Mouse (Mus musculus) monocyte, adult 2 months (primary cell): ENCODE results near the gene Caln1.

Experiments
- DNase-seq, 2 experiments: peaks; one replicate each; pipeline ENCODE4 v3.0.0; 2022; ENCODE audit warnings: low spot score in 2 of 2, low read depth in 1 of 2

Gene Caln1

DNA sequence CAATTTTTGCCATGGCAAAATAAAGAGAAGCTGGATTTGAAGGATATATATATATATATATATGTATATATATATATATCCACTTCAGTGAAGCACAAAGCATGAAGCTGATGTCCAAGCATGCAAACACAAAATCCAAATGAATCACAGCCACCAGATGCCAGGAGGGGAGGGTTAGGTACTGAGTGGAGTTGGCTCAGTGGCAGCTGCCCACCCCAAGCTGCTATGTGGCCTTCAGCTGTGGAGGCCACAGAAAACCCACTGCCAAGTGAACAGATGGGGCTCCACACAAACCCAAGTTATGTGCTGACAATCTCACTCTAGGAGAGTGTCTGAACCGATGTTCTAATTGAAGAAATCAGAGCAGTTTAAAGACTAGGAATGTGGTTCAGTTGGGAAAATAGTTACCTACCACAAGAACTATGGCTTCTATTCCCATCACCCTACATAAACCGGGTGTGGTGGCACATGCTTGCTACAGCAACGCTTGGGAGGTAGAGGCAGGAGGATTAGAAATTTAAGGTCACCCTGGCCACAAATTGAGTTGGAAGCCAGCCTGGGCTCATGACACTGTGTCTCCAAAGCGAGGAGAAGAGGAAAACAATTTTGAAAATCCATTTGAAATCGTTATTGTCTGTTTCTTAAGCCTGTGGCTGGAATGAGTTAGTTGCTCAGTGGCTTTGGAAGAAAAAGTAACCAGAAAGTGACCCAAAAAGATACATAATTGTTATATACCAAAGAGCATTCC is 316.8 kb downstream of the Caln1 start:
- DNase-seq = no peak

DNA sequence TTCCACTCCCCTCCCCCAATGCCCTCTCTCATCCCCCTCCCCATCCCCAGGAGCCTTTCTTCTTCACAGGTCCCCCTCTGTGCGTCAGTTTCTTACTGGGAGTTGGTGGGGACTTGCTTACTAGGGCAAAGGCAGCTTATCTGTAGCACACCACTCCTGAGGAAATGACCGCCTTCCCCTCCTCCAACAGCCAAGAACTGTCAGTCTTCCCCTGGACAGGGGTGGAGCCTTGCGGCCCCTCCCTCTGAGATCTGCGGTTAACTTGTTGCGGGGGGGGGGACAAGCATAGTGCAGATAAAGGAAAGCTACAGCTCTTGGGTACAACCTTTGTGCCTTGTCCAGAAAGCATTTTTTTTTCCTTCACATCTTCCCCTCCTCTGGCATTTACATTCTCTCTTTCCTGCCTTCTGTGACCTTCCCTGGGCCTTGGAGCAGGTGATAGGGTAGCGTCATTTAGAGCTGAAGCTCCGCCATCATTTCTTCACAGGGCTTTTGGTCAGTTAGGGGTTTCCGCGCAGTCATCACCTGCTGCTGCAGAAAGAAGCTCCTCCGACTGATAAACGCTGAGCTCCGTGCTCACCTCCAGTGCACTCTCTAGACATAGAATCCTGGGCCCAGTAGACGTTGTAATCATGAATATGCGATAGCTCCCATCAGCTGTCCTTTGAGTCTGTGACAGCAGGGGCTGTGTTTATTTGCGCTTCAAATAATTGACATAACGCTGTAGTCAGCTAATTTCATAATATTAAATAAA is 319.3 kb downstream of the Caln1 start:
- DNase-seq = no peak

DNA sequence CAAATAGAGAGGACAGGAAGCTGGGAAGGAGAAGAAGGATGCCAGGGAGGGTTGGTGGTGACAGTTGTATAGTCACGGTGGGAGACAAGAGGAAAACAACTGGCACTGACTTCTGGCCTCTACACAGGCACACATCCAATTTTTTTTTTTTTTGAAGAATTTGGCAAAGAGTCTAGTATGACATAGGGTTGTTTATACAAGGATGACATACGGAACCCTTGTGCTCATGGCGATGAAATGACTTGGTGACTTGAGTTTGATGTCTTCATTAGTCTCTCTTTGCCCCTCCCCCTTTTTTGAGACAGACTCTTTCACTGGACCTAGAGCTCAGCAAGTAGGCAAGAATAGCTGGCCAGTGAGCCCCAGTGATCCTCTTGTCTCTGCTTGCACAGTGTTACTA is 322.1 kb downstream of the Caln1 start:
- no peak for DNase-seq

DNA sequence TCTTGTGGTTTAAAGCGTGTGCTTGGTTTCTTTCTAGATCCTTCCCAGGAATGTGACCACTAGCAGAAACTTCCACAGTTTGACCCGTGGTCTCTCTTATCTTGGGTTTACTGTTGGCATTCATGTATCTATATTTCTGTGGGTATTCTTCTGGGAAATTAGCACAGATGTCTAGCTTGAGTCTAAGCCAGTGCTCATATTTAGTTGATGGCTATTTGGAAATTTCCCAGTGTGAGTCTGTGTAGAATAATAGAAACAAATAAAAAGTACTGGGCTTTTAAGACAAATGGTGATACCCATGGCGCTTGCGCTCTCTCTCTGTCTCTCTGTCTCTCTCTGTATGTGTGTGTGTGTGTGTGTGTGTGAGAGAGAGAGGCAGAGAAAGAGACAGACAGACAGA is 330.2 kb downstream of the Caln1 start:
- DNase-seq = no peak

DNA sequence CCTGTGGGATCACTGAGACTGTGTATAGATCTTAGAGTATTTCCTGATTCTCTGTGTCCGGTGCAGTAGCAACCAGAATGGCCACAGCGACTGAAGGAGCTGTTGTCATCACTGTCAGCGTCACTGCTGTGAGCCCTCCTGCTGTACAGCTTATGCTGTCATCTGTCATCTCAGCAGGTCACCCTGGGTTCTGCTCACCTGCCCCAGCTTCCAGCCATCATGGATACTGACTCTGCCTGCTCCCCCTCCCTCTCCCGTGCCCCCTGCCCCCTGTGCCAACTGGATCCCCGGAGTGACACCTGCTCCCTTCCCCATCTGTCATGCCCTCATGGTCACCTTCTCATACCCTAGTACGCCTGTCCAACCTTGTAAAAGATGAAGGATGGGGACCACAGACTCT is 332.5 kb downstream of the Caln1 start:
- no peak for DNase-seq

DNA sequence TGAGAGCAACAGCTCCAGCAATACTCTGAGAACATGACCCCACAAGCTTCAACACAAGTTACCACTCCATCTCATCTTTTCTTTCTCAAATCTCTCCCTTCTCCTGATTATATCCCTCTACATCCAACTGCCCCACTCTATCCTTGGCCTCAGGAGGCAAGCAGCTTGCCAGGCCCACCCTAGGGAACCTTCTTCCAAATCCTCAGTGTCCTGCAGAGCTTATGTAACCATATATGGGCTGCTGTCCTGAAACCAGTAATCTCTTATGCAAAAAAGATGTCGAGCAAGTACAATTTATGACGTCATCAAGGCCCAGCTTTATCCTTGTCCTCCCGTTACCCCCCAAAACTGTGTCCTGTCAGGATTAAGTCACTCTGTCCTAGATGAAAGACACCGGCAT is 333.1 kb downstream of the Caln1 start:
- DNase-seq = no peak

DNA sequence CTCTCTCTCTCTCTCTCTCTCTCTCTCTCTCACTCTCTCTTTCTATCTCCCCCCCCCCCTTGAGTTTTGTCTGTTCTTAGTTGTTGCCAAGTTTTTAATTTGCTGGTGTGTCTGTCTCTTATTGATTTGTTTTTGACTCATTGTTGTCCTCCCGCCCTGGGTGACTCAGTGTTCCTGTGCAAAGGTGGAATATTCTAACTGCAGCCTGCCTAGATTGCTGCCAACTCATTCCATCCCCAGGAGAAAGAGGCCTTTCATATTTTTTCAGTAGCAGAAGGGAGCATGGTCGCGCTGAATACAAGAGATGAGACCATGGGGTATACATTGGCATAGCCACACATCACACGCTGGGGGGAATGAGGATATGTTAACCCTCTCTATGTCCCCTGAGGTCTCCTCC is 335.6 kb downstream of the Caln1 start:
- no peak for DNase-seq

DNA sequence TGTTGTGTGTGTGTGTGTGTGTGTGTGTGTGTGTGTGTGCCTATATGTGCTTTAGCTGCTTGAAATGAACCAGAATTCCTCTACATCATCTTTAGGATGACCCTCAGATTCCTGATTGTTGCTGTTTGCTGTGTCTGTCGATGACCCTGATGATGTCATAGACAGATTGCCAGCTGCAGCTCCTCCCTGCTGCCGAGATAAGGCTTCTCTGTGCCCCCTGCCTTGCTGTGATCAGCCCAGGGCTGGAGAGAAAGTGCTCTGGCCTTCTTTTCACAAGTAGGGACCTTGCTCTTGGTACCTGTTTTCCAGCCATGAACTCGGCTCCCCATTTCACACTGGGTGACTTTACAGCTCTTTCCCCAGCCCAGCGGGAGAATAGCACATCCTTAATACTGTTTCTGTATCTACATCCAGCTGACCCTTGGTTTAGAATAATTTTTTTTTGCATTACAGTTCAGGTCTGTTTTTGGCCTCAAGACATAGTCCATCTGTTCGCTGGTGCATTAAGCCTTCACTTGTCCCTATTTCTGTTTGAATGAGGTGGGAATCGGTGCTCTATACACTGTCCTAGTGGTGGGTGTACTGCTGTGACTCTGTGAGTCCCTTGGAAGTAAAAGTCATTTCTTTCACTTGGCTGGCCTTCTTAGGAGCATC is 337.1 kb downstream of the Caln1 start:
- no peak for DNase-seq

DNA sequence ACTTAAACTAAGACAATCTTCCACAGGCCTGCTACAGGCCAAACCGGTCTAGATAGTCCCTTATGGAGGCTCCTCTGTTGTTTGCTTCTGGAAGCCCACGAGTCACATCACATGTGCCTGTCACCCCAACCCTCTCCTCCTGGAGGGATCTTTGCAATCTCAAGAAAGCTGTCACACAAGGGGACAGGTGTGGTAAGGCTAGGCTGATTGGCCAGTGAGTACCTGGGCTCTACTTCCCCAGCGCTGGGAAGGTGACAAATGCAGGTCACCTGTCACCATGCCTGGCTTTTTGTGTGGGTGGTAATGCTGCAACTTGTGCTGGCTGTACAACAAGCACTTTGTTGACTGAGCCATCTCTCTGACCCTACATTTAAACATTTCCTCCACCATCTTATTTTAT is 338.5 kb downstream of the Caln1 start:
- no peak for DNase-seq

DNA sequence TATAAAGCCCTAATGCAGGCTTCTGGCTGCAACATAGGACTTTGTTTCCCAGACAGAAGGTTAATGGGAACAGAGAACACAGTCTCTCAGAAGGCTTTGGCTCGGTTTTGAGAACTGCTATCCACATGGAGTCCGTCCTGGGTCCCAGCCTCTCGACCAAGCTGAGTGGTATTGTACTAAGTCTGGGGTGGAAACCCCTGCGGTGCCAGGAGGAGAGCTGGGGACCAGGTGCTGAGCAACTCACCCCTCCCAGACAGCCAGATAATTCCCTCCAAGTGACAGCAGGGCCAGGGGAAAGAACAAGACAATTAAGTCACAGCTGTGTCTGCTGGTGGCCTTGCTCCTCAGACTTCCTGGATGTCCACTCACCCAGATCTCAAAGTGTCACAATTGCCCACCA is 339.4 kb downstream of the Caln1 start:
- no peak for DNase-seq

DNA sequence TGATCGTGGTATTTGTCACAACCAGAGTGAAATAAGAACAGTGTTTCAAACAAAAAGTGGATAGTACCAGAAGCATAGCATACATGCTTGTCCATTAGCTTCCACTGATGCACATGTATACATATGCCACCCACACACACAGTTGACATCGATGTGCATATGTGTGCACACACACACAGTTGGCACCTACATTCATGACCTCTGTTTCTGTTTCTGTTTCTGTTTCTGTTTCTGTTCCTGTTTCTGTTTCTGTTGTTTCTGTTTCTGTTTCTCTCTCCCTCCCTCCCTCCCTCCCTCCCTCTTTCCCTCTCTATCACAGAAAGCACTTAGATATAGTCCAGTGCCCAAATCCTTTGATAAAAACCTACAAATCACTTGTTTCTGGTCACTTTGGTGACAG is 342.4 kb downstream of the Caln1 start:
- DNase-seq = no peak

DNA sequence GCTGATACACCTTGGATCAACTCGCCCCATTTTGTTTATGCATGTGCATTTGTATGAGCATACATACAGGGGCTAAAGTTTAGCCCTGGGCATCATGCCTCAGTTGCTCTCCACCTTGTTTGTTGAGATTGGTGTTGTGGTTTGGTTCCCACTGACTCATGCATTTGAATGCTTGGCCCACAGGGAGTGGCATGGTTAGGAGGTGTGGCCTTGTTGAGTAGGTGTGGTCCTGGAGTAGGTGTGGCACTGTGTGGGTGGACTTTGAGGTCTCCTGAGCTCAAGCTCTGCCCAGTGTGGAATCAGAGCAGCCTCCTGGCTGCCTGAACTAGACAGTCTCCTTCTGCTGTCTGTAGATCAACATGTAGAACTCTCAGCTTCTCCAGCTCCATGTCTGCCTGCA is 343.0 kb downstream of the Caln1 start:
- no peak for DNase-seq

DNA sequence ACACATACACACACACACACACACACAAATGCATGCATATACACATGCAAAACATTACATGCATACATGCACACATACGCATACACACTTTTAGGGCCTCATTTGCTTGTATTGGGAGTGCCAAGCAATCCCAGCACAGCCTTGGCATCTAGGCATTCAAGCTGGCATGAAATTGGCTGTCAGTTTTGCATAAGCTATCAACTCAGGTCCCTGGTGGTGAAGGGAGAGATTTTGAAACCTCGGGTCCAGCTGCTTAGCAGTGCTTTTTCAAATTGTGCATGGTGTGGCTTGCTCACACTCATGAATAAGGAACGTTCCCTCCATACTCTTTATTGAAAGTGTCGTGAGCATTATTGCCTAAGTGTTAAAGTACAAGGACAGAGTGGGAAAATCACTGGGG is 345.9 kb downstream of the Caln1 start:
- no peak for DNase-seq

DNA sequence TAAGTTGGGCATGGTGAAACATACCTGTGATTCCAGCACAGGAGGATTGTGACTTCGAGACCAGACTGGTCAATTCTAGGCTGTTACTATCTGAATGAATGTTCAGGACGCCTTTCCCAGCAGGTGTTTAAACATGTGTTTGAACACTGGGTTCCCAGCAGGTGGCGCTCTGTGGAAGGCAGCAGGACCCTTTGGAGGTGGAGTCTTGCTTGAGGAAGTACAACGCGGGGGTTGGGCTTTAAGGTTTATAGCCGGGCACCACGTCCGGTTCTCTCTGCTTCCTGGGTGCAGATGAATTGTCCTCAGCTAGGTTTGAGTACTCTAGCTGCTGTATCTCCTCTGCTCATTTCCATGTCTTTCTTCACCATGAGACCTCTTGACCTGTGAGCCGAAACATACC is 349.1 kb downstream of the Caln1 start:
- no peak for DNase-seq

DNA sequence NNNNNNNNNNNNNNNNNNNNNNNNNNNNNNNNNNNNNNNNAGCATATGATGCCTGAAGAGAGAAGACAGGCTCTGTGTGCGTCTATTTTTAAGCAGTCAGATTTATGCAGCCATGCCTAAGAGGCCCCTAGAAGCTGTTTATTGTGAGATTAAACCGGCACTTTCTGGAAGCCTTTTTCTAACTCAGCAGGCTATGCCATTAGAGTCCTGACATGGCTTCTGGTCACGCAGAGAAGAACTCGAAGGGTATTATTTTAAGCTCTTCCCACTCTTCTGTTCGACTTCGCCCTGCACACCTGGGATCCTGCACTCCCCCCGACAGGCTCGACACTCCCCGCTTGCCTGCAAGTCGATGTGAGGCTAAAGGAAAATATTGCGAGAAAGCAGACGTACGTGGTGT is 372.9 kb downstream of the Caln1 start:
- no peak for DNase-seq

DNA sequence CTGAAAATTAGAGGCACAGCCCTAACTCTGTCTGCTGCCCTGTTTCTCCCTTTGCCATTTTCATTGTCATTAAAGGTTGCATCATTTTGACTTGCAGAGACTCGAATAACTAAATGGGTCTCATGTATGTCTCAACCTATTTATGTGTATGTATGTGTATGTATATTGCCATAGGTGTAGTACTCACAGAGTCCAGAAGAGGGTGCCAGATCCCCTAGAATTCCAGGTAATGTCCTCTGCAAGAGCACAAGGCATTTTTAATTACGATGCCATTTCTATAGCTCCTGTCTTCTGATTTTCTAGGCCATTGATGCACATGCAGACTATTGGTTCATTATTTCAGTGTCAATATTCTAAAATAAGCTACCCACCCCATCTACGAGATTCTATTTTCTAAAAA is 388.3 kb downstream of the Caln1 start:
- no peak for DNase-seq

DNA sequence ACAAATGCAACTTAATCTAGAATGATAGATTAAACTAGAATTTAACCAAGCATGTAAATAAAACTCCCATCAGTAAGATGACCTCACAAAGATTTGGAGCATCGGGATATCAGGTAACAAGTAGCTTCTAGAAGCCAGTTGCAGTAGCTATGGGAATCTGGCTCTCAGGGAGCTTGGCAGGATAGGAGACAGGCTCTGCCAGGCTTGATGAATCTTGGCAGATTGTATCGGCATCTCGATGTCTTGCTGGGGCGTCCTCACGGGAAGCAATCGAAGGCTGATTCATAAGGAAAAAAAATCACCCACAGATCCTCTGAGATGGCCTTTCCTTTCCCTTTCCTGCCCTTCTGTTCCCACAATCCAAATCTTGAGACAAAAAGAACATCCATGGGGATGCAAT is 396.5 kb downstream of the Caln1 start:
- DNase-seq = no peak

DNA sequence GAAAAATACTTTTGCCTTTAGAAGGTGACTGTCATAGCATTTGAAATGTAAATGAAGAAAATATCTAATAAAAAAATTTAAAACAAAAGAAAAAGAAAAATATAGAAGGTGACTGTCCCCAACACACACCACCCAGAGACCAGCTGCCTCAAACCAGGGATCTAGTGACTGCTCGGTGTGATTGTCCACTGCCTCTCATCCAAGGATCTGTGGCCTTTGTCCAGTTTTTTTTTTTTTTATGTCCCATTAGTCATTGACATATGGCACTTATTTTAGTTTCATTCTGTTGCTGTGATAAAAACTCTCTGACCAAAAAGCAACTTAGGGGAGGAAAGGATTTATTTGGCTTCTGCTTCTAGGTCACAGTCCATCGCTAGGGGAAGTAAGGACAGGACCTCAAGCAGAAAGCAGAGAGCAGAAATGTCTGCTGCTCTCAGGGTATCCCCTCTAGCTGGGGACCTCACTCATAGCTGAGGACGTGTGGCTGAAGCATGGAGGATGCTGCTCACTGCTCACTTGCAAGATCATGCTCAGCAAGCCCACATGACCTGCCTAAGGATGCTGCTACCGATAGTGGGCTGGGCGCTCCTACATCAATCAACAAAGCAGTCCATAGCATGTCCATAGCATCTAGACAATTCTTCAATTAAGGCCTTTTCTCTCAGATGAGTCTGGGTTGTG is 401.9 kb downstream of the Caln1 start:
- no peak for DNase-seq

DNA sequence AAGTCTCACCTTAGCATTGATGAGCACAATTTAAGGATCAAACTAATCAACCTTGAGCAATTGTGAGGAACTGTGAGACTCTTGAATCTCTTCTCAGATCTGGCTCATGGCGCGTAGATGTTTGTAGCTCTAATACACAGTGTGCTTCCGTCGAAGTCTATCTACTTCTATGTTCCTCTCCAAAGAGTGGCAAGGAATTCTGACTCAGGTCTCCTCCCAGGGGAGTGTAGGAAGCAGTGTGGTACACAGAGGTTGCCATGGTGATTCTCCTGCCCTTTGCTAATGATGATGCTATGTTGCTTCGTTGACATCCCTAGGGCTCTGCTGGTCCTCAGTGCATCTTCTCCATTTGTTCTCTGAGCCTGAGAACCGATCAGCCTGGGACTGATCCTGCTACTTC is 403.2 kb downstream of the Caln1 start:
- no peak for DNase-seq

DNA sequence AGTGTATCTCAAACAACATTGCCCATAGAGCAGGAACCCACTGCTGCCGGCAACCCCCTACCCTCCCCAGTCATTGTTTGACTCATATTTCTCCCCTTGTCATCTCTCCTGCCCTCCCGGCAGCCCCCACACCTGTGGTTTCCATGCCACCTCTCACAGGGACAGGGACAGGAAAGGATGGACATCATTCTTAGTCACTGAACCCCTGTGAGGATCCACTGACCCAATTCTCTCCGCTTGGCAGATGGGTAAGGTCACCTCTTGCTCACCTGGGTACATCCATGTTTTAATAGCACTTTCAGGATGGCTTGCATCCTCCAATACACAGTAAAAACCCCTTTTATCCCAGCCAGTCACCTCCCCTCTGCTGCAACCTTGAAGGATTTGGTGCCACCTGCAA is 405.7 kb downstream of the Caln1 start:
- DNase-seq = no peak

DNA sequence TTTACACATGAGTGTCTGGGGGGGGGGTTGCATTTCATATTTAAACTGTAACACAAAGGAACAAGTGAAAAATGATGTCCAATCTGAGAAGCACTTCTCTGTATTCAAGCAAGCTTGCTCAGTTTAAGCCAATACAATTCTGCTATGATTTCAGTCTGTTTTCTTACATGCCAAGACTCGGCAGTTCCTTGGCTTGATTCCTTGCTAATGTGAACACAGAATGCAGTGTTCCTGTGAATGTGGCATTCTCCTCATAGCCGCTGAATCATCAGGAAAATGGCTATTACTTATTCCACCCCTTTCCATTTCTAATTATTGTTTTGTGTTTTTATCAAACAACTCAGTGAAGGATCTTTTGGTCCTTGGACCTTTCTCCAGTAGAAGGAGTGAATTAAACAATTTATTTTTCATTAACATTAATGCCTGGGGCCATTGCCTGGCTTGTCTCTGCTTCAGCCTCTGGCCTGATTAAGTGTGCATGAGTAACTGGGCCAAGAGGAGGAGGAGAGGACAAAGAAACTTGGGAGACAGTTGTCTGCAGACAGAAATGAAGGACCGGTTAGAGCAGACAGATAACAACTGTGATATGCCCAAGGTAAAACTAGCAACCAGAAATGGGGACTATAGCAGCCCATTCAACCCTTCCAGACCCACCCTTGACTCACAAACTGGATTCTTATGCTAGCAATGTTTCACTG is 423.6 kb downstream of the Caln1 start:
- no peak for DNase-seq
